Mouse (Mus musculus) kidney, embryonic 14.5 days (tissue): ENCODE data around the gene Mad1l1. TPM values are rescaled to one million over a fixed set of nuclear protein-coding genes. Genes with fewer than 3 reads are reported as not detected.

Experiments
- ATAC-seq: fragments of 200-750 bp; cut with Nextera tagmentation; 2 replicates; pipeline ENCODE4 v1.8.0; 2017; ENCODE audit warnings: moderate number of reproducible peaks, mild to moderate bottlenecking, moderate TSS enrichment, moderate library complexity; ENCODE audit not compliant: low FRiP score, low TSS enrichment
- H3K27ac ChIP-seq: fragments of 300-500 bp; sonication (generic); 2 replicates; pipeline ENCODE4 v1.5.1; 2014; ENCODE audit warnings: low read depth, mild to moderate bottlenecking, low read length, moderate library complexity, mixed read lengths
- H3K27me3 ChIP-seq: fragments of 300-500 bp; sonication (generic); 2 replicates; pipeline ENCODE4 v1.6.1; 2014; ENCODE audit warnings: mild to moderate bottlenecking, low read length; ENCODE audit not compliant: control insufficient read depth, insufficient read depth
- H3K36me3 ChIP-seq: fragments of 300-500 bp; sonication (generic); 2 replicates; pipeline ENCODE4 v1.6.1; 2014; ENCODE audit warnings: low read length, mixed read lengths; ENCODE audit not compliant: control insufficient read depth, insufficient read depth
- H3K4me1 ChIP-seq: fragments of 300-500 bp; sonication (generic); 2 replicates; pipeline ENCODE4 v1.6.1; 2014; ENCODE audit warnings: low read length, mixed read lengths; ENCODE audit not compliant: control insufficient read depth, insufficient read depth
- H3K4me2 ChIP-seq: fragments of 300-500 bp; sonication (generic); replicated peaks from 2 replicates; pipeline ENCODE4 v1.6.1; 2014; ENCODE audit warnings: low read depth, mild to moderate bottlenecking, low read length
- H3K4me3 ChIP-seq: fragments of 300-500 bp; sonication (generic); 2 replicates; pipeline ENCODE4 v1.5.1; 2014; ENCODE audit warnings: mild to moderate bottlenecking, low read length
- H3K9ac ChIP-seq: fragments of 300-500 bp; sonication (generic); 2 replicates; pipeline ENCODE4 v1.6.1; 2014; ENCODE audit warnings: low read depth, mild to moderate bottlenecking, low read length, moderate library complexity
- H3K9me3 ChIP-seq: fragments of 300-500 bp; sonication (generic); 2 replicates; pipeline ENCODE4 v1.6.1; 2016; ENCODE audit warnings: low read length; ENCODE audit not compliant: control insufficient read depth
- WGBS: fragments of 180-500 bp; shearing (Covaris S2); extraction: QIAGEN DNeasy Blood & Tissue Kit; methylation state at CpG from one replicate; pipeline ENCODE4 v1.1.7; 2014; 5-methylcytosine and 5-hydroxymethylcytosine counted together
- polyA plus RNA-seq: library from polyadenylated mRNA; unstranded; fragments of >200 nt; fragmentation: Nextera tagmentation; extraction: Ambion mirVana; gene quantifications from 2 replicates; pipeline ENCODE4 v1.2.1, GENCODE M21; 2014

The Mad1l1 gene
- polyA plus RNA-seq, 1 experiment from 2014 or later = 47.4 TPM

DNA sequence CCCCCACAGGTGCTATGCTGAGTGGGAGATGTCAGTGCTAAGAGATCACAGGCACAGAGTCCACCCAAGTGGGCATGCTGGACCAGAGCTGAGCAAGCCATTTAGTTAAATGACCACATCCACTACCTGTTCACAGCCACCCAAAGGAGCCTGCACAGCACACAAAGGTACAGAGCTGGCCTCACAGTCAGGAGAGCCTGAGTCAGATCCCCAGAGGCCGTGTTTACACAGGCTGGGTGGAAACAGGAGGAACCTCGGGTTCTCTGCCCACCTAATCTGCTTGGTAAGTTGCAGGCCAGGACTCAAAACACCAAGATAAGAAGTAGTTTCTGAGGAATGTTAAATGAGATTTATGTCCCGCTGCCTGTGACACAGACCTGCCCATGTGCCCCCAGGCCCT lies 211.3 kb downstream of the Mad1l1 start:
- no peaks in the 10 kb centered on the region for H3K9me3 ChIP-seq
- H3K36me3 ChIP-seq = peaks cover 2% of the 10 kb centered on the region; the same call in 1 of the 2 replicates
- H3K9ac ChIP-seq = no peak overlapping the region
- no peaks in the 10 kb centered on the region for H3K4me1 ChIP-seq
- 73% methylated on average over 3 of the region's 3 CpGs for WGBS
- H3K27ac ChIP-seq = no peak overlapping the region
- ATAC-seq = no peak
- no peak overlapping the region for H3K4me3 ChIP-seq
- no peaks in the 10 kb centered on the region for H3K27me3 ChIP-seq
- H3K4me2 ChIP-seq = no peak overlapping the region

DNA sequence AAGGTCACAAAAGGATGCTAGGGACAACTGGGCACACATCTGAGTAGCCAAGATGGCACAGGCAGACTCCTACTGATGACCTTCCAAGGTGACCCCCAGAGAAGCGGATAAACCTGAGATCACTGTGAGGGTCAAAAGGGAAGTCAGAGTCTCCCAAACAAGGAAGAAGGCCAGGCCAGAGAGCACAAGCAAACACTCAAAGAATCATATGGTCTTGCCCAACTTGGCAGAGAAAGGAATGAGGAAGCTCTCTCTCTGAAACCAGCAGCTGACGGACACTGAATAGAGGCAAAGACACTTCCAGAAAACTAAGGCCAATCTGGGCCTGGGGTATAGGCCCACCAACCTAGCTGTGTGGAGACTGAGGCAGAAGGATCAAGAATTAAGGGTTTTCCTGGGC lies 213.4 kb downstream of the Mad1l1 start:
- no peak overlapping the region for H3K4me3 ChIP-seq
- H3K27me3 ChIP-seq = no peaks in the 10 kb centered on the region
- no peak overlapping the region for H3K27ac ChIP-seq
- peaks cover 2% of the 10 kb centered on the region; the same call in 1 of the 2 replicates for H3K36me3 ChIP-seq
- no peaks in the 10 kb centered on the region for H3K9me3 ChIP-seq
- no peak for ATAC-seq
- 81% methylated on average over 2 of the region's 2 CpGs for WGBS
- H3K4me2 ChIP-seq = no peak overlapping the region
- no peaks in the 10 kb centered on the region for H3K4me1 ChIP-seq
- H3K9ac ChIP-seq = no peak overlapping the region

DNA sequence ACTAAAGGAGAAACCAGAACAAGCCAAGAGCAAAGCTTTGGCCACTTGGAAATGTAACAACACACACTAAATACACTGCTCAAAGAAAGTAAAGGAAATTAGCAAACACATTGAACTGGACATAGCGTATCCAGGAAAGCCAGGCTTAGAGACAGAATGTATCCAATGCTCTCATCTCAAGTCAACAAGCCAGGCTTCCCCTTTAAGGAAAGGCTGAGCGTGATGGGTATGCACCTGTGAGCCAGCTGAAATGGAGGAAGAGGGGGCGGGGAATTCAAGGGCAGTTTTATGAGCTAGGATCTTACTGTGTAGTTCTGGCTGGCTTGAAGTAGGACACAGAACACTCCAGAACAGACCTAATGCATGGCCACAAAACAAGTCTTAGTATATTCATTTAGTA lies 215.3 kb downstream of the Mad1l1 start:
- H3K9me3 ChIP-seq = no peaks in the 10 kb centered on the region
- WGBS = 78% methylated on average over 3 of the region's 3 CpGs
- no peak overlapping the region for H3K4me2 ChIP-seq
- ATAC-seq = no peak
- H3K4me1 ChIP-seq = no peaks in the 10 kb centered on the region
- H3K4me3 ChIP-seq = no peak overlapping the region
- H3K27me3 ChIP-seq = no peaks in the 10 kb centered on the region
- no peak overlapping the region for H3K9ac ChIP-seq
- no peak overlapping the region for H3K27ac ChIP-seq
- peaks cover 2% of the 10 kb centered on the region; the same call in 1 of the 2 replicates for H3K36me3 ChIP-seq

DNA sequence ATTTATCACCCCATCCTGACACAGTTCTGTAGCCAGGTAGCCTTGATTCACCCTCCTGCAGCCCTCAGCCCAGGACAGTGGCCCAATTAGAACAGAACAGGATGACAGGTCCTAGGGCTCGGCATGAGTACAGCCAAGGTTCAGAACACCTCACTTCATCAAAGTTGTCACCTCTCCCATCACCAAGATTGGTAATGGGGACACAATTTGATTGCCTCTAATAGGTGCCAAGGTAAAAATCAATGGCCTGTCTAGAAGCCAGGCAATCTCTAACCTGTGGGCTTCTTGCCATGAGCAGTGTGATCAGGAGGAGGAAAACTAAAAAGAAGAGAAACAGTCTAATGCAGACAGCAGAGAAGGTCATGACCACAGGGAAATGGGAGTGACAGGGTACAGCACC lies 216.5 kb downstream of the Mad1l1 start:
- H3K36me3 ChIP-seq = no peaks in the 10 kb centered on the region
- H3K27ac ChIP-seq = no peak overlapping the region
- no peaks in the 10 kb centered on the region for H3K9me3 ChIP-seq
- H3K4me3 ChIP-seq = no peak overlapping the region
- ATAC-seq = no peak
- no peak overlapping the region for H3K4me2 ChIP-seq
- no peak overlapping the region for H3K9ac ChIP-seq
- H3K4me1 ChIP-seq = no peaks in the 10 kb centered on the region
- H3K27me3 ChIP-seq = no peaks in the 10 kb centered on the region
- WGBS = 86% methylated on average over 1 of the region's 1 CpGs

DNA sequence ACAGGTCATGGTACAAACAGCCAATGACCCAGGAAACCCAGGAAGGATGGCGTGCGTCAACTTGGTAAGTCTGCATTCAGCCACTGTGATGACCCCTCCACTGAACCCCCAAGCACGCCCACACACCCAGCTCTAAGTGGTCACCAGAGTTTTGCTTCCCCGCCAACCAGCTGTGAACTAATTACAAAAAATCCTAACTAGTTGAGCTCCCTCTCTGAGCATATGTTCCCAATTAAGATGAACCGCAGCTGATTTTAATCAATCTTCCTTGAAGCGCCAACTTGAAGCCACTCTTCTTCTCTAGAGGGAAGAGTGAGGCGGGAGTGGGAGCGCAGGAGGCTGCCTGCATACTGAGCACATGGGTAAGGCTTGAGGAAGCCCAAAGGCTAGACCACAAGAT lies 218.6 kb downstream of the Mad1l1 start:
- H3K4me1 ChIP-seq = no peaks in the 10 kb centered on the region
- no peaks in the 10 kb centered on the region for H3K27me3 ChIP-seq
- 68% methylated on average over 8 of the region's 8 CpGs for WGBS
- no peak overlapping the region for H3K4me3 ChIP-seq
- no peak overlapping the region for H3K4me2 ChIP-seq
- no peaks in the 10 kb centered on the region for H3K9me3 ChIP-seq
- H3K27ac ChIP-seq = no peak overlapping the region
- no peak for ATAC-seq
- H3K9ac ChIP-seq = no peak overlapping the region
- peaks cover 4% of the 10 kb centered on the region; the same call in 1 of the 2 replicates for H3K36me3 ChIP-seq

DNA sequence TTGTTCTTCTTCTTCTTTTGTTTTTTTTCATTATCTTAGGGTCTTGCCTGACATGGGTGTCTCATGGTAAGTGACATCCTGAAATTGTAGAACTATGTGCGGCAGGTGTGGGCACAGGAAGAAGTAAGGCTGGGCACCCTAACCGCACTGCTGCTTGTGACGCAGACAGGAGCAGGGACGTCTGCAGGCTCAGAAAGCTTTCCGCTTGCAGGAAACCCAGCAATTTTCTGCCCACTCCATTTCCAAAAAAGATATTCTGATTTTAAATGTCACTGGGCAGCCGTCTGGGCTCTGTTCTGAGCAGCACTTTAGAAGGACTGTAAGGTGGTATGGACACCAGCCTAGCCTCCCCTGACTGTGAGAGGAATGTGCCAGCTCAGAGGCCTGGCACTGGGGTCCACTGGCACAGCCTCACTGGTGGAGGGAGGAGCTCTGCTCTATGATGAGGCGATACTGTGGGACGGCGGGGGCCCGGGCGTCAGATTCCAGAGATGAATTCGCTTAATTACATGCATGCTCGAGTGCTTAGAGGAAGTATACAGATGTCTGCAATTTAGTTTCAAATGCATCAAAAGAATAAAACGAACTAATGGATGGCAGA lies 219.8 kb downstream of the Mad1l1 start:
- Histone ChIP-seq H3K4me3 (no peak overlapping the region), H3K9ac (no peak overlapping the region), H3K36me3 (peaks cover 4% of the 10 kb centered on the region; the same call in 1 of the 2 replicates), H3K9me3 (no peaks in the 10 kb centered on the region), H3K4me2 (no peak overlapping the region), H3K4me1 (no peaks in the 10 kb centered on the region), H3K27ac (no peak overlapping the region), H3K27me3 (no peaks in the 10 kb centered on the region)
- ATAC-seq = no peak
- WGBS = 88% methylated on average over 14 of the region's 14 CpGs

DNA sequence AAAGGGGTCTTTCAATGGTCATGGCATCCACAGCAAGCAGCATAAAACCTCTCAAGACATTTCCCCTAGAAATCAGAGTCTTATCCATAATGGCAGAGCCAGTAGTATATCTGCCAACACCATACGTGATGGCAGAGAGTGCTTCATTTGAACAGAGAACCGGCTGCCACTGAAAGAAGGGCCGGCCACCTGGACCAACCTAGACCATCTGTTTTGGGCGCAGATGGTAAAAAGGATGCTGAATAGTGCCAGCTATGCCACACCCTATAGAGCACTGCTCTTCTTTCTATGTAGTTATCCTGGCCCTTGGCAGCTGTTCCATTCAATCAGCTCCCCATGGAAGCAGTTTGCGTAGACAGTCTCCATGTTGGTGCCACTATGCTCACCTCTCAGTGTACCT lies 222.6 kb downstream of the Mad1l1 start:
- WGBS = 94% methylated on average over 5 of the region's 5 CpGs
- Histone ChIP-seq H3K4me1 (no peaks in the 10 kb centered on the region), H3K9me3 (no peaks in the 10 kb centered on the region), H3K36me3 (peaks cover 4% of the 10 kb centered on the region; the same call in 1 of the 2 replicates), H3K4me3 (no peak overlapping the region), H3K4me2 (no peak overlapping the region), H3K9ac (no peak overlapping the region), H3K27ac (no peak overlapping the region), H3K27me3 (no peaks in the 10 kb centered on the region)
- no peak for ATAC-seq

DNA sequence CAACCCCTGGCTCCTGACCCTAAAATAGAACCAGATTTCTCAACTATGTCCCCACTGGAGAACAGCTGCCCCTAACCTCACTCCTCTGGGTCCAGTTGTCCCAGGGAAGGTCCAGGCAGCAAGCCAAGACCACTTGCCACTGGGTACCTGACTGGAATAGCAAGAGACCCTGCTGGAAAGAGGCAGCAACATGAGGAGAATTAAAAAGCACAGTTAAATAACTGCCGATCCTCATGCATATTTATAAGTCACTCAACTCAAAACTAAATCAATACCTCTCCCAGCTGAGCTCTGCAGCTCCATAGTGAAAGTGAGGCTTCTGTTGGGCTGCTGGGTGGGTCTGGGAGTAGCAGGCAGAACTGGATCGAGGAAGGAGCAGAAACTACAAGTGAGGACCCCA lies 226.1 kb downstream of the Mad1l1 start:
- Histone ChIP-seq H3K27me3 (no peaks in the 10 kb centered on the region), H3K9me3 (no peaks in the 10 kb centered on the region), H3K27ac (no peak overlapping the region), H3K4me3 (no peak overlapping the region), H3K4me1 (no peaks in the 10 kb centered on the region), H3K9ac (no peak overlapping the region), H3K36me3 (peaks cover 7% of the 10 kb centered on the region; the same call in 1 of the 2 replicates), H3K4me2 (no peak overlapping the region)
- ATAC-seq = no peak
- WGBS = 88% methylated on average over 2 of the region's 2 CpGs

DNA sequence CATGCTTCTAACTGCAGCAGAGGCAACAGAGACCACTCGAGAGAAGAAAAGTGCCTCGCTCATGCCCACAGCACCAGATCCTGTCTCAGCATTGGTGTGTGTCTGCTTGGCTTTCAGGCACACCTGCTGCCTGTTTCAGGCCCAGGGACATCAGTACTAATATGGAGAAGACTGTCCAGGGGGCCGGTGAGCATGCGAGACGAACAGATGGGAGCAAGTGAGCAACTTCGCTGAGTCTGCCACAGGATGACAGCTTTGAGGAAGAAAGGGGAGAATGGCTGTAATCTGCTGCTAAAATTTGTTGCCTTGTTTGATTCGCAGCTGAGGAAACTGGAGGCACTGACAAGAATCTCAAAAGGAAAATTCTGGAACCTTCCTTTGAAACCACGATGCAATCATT lies 227.9 kb downstream of the Mad1l1 start:
- Histone ChIP-seq H3K27me3 (no peaks in the 10 kb centered on the region), H3K9ac (no peak overlapping the region), H3K4me2 (no peak overlapping the region), H3K27ac (no peak overlapping the region), H3K9me3 (no peaks in the 10 kb centered on the region), H3K4me1 (no peaks in the 10 kb centered on the region), H3K4me3 (no peak overlapping the region), H3K36me3 (peaks cover 3% of the 10 kb centered on the region; the same call in 1 of the 2 replicates)
- no peak for ATAC-seq
- 87% methylated on average over 8 of the region's 8 CpGs for WGBS
